Mouse (Mus musculus) midbrain, embryonic 10.5 days (tissue): Measurements from ENCODE around the gene Tssk6. TPM values are rescaled to one million over a fixed set of nuclear protein-coding genes. Genes with fewer than 3 reads are reported as not detected.
"Not testable (repeated sequence)": the region's sequence is repeated elsewhere in the genome, so short reads cannot be mapped to it uniquely, and the experiment has no call there.

ENCODE experiments used
- DNase-seq: peaks from one replicate; pipeline ENCODE4 v3.0.0-alpha.2; 2017; ENCODE audit warnings: low spot score
- H3K27ac ChIP-seq: fragments of 300-500 bp; sonication (generic); replicated peaks from 2 replicates; pipeline ENCODE4 v1.5.1; 2016; ENCODE audit warnings: mild to moderate bottlenecking
- H3K27me3 ChIP-seq: fragments of 300-500 bp; sonication (generic); 2 replicates; pipeline ENCODE4 v1.6.1; 2016; ENCODE audit warnings: low read depth, mild to moderate bottlenecking; ENCODE audit not compliant: poor library complexity, severe bottlenecking
- H3K36me3 ChIP-seq: fragments of 300-500 bp; sonication (generic); 2 replicates; pipeline ENCODE4 v1.6.1; 2016; ENCODE audit warnings: mild to moderate bottlenecking, moderate library complexity
- H3K4me1 ChIP-seq: fragments of 300-500 bp; sonication (generic); 2 replicates; pipeline ENCODE4 v1.6.1; 2016
- H3K4me3 ChIP-seq: fragments of 300-500 bp; sonication (generic); 2 replicates; pipeline ENCODE4 v1.5.1; 2016; ENCODE audit warnings: mild to moderate bottlenecking, moderate library complexity
- H3K9me3 ChIP-seq: fragments of 300-500 bp; sonication (generic); replicated peaks from 2 replicates; pipeline ENCODE4 v1.6.1; 2016; ENCODE audit warnings: mild to moderate bottlenecking
- WGBS: fragments of 180-500 bp; shearing (Covaris S2); methylation state at CpG from one replicate; pipeline ENCODE4 v1.1.7; 2016; 5-methylcytosine and 5-hydroxymethylcytosine counted together
- polyA plus RNA-seq: library from polyadenylated mRNA; unstranded; fragments of >200 nt; fragmentation: Nextera tagmentation; extraction: Ambion mirVana; gene quantifications from 2 replicates; pipeline ENCODE4 v1.2.1, GENCODE M21; 2016

Gene Tssk6
- polyA plus RNA-seq, 1 experiment from 2014 or later: 5.4 TPM

GRCm38 (mm10) chr8:69935431-69935830 lies 33.4 kb downstream of the Tssk6 start:
- no peak for DNase-seq
- peaks cover 32% of the 10 kb centered on the region for H3K4me1 ChIP-seq
- peaks cover 68% of the 10 kb centered on the region for H3K36me3 ChIP-seq
- 90% methylated on average over 3 of the region's 3 CpGs for WGBS
- 0 out of 2 replicates have a peak overlapping the region, but pooled peaks have one; percentile 63 for H3K27ac ChIP-seq
- H3K27me3 ChIP-seq: no peaks in the 10 kb centered on the region
- H3K4me3 ChIP-seq: no peak overlapping the region
- no peaks in the 10 kb centered on the region for H3K9me3 ChIP-seq

- H3K27ac ChIP-seq: peak overlapping the region; percentile 63
- DNase-seq: peak; percentile 37
- H3K4me1 ChIP-seq: peaks cover 33% of the 10 kb centered on the region
- WGBS: 78% methylated on average over 7 of the region's 7 CpGs
- H3K27me3 ChIP-seq: no peaks in the 10 kb centered on the region
- no peaks in the 10 kb centered on the region for H3K9me3 ChIP-seq
- peaks cover 72% of the 10 kb centered on the region for H3K36me3 ChIP-seq
- no peak overlapping the region for H3K4me3 ChIP-seq
These were observed 34.2 kb downstream of the Tssk6 start for GRCm38 (mm10) chr8:69936050-69936794.

- DNase-seq: no peak
- H3K27me3 ChIP-seq: no peaks in the 10 kb centered on the region
- H3K27ac ChIP-seq: no peak overlapping the region; the same call in 1 of the 2 replicates
- H3K4me1 ChIP-seq: peaks cover 33% of the 10 kb centered on the region
- WGBS: 95% methylated on average over 3 of the region's 3 CpGs
- no peaks in the 10 kb centered on the region for H3K9me3 ChIP-seq
- no peak overlapping the region for H3K4me3 ChIP-seq
- peaks cover 68% of the 10 kb centered on the region for H3K36me3 ChIP-seq
These were observed 35.5 kb downstream of the Tssk6 start for GRCm38 (mm10) chr8:69937466-69937865.

- H3K9me3 ChIP-seq: no peaks in the 10 kb centered on the region
- H3K36me3 ChIP-seq: peaks cover 66% of the 10 kb centered on the region
- 91% methylated on average over 6 of the region's 6 CpGs for WGBS
- H3K4me1 ChIP-seq: peaks cover 33% of the 10 kb centered on the region
- no peak overlapping the region for H3K27ac ChIP-seq
- H3K4me3 ChIP-seq: no peak overlapping the region
- DNase-seq: no peak
- H3K27me3 ChIP-seq: no peaks in the 10 kb centered on the region
These were observed 36.4 kb downstream of the Tssk6 start for GRCm38 (mm10) chr8:69938245-69938982.

GRCm38 (mm10) chr8:69939633-69940032 lies 37.6 kb downstream of the Tssk6 start:
- Histone ChIP-seq H3K4me1 (peaks cover 33% of the 10 kb centered on the region), H3K27ac (no peak overlapping the region), H3K27me3 (no peaks in the 10 kb centered on the region), H3K4me3 (no peak overlapping the region), H3K9me3 (no peaks in the 10 kb centered on the region), H3K36me3 (peaks cover 58% of the 10 kb centered on the region)
- 56% methylated on average over 3 of the region's 3 CpGs for WGBS
- DNase-seq: peak; percentile 23

GRCm38 (mm10) chr8:69940386-69940785 lies 38.4 kb downstream of the Tssk6 start:
- H3K27me3 ChIP-seq: no peaks in the 10 kb centered on the region
- H3K4me1 ChIP-seq: peaks cover 33% of the 10 kb centered on the region
- H3K27ac ChIP-seq: no peak overlapping the region
- H3K9me3 ChIP-seq: no peaks in the 10 kb centered on the region
- H3K36me3 ChIP-seq: peaks cover 53% of the 10 kb centered on the region
- 90% methylated on average over 2 of the region's 2 CpGs for WGBS
- no peak for DNase-seq
- H3K4me3 ChIP-seq: no peak overlapping the region

- H3K27me3 ChIP-seq, H3K4me3 ChIP-seq, DNase-seq, H3K9me3 ChIP-seq, H3K27ac ChIP-seq: not testable (repeated sequence)
- Histone ChIP-seq H3K4me1 (peaks cover 15% of the 10 kb centered on the region), H3K36me3 (peaks cover 58% of the 10 kb centered on the region)
- 92% methylated on average over 3 of the region's 3 CpGs for WGBS
These were observed 40.5 kb downstream of the Tssk6 start for GRCm38 (mm10) chr8:69942495-69942894.

GRCm38 (mm10) chr8:69950300-69950699 lies 48.3 kb downstream of the Tssk6 start:
- Histone ChIP-seq H3K27ac (no peak overlapping the region), H3K9me3 (no peaks in the 10 kb centered on the region), H3K27me3 (no peaks in the 10 kb centered on the region), H3K36me3 (peaks cover 49% of the 10 kb centered on the region), H3K4me1 (0 out of 2 replicates have a peak, but pooled peaks cover 4% of the 10 kb centered on the region), H3K4me3 (no peak overlapping the region)
- 95% methylated on average over 2 of the region's 2 CpGs for WGBS
- no peak for DNase-seq

Other genes starting within 250 kb of the Tssk6 start
- gene Zfp964, start 247.7 kb upstream of the Tssk6 start, polyA plus RNA-seq: 2.2 and 3.2 TPM in 2 replicates
- 32.1 and 33.6 TPM in 2 replicates for gene Zfp869, start 191.5 kb upstream of the Tssk6 start, polyA plus RNA-seq
- 6.1 and 6.9 TPM in 2 replicates for gene Zfp963, start 152.2 kb upstream of the Tssk6 start, polyA plus RNA-seq
- 0.43 TPM in 1 of 2 replicates, not detected in the other for gene Gm20422, start 127.3 kb upstream of the Tssk6 start, polyA plus RNA-seq
- 57.1 and 58.1 TPM in 2 replicates for gene Atp13a1, start 111.0 kb upstream of the Tssk6 start, polyA plus RNA-seq
- gene Zfp866, start 111.0 kb upstream of the Tssk6 start, polyA plus RNA-seq: 35.2 and 37.2 TPM in 2 replicates
- 7.7 and 9.7 TPM in 2 replicates for gene Gmip, start 93.5 kb upstream of the Tssk6 start, polyA plus RNA-seq
- 0.65 and 0.68 TPM in 2 replicates for gene Lpar2, start 79.8 kb upstream of the Tssk6 start, polyA plus RNA-seq
- gene Pbx4, start 69.7 kb upstream of the Tssk6 start, polyA plus RNA-seq: 42.9 and 46.0 TPM in 2 replicates
- gene Cilp2, start 14.5 kb upstream of the Tssk6 start, polyA plus RNA-seq: 0.47 TPM in 2 replicates
- 173 and 174 TPM in 2 replicates for gene Ndufa13, start 374 bp downstream of the Tssk6 start, polyA plus RNA-seq
- 4.2 and 5.9 TPM in 2 replicates for gene Yjefn3, start 528 bp downstream of the Tssk6 start, polyA plus RNA-seq
- gene Gatad2a, start 94.2 kb downstream of the Tssk6 start, polyA plus RNA-seq: 48.0 and 48.7 TPM in 2 replicates
- 57.2 and 67.4 TPM in 2 replicates for gene Mau2, start 140.6 kb downstream of the Tssk6 start, polyA plus RNA-seq
- 51.9 and 57.7 TPM in 2 replicates for gene Sugp1, start 140.6 kb downstream of the Tssk6 start, polyA plus RNA-seq
- 0.69 and 1.1 TPM in 2 replicates for gene Tm6sf2, start 170.7 kb downstream of the Tssk6 start, polyA plus RNA-seq
- gene Hapln4, start 181.3 kb downstream of the Tssk6 start, polyA plus RNA-seq: 0.06 and 0.22 TPM in 2 replicates
- gene Ncan, start 218.7 kb downstream of the Tssk6 start, polyA plus RNA-seq: 14.4 and 44.7 TPM in 2 replicates
- gene Nr2c2ap, start 229.1 kb downstream of the Tssk6 start, polyA plus RNA-seq: 28.4 and 30.7 TPM in 2 replicates
- gene Rfxank, start 237.0 kb downstream of the Tssk6 start, polyA plus RNA-seq: 16.1 and 18.1 TPM in 2 replicates
- 38.2 and 41.3 TPM in 2 replicates for gene Borcs8, start 237.3 kb downstream of the Tssk6 start, polyA plus RNA-seq
- 0.46 and 0.86 TPM in 2 replicates for gene Mef2b, start 237.5 kb downstream of the Tssk6 start, polyA plus RNA-seq